Mouse (Mus musculus): ENCODE results near the gene Dlx5. TPM values are rescaled to one million over a fixed set of nuclear protein-coding genes. Genes with fewer than 3 reads are reported as not detected.

Gene Dlx5
- polyA plus RNA-seq, 1 experiment, result 4.3 TPM

GRCm38 (mm10) chr6:6859111-6859949 is 22.6 kb downstream of the Dlx5 start:
- no peak overlapping the region for H3K4me3 ChIP-seq (ENCODE audit: control insufficient read depth, low read depth, low read length)
- peaks cover 16% of the 10 kb centered on the region for H3K27me3 ChIP-seq (ENCODE audit: control insufficient read depth, insufficient read depth, low read length)
- no peak overlapping the region for H3K27ac ChIP-seq (ENCODE audit: control insufficient read depth, insufficient read depth, low read depth, low read length)
- H3K36me3 ChIP-seq (ENCODE audit: control insufficient read depth, insufficient read depth, low read length), result no peaks in the 10 kb centered on the region
- TF ChIP-seq CTCF (IDR thresholded peaks at IDR 0.05; ENCODE audit: control insufficient read depth, insufficient read depth, insufficient replicate concordance, low read depth, low read length) (no peak), POLR2A (IDR thresholded peaks at IDR 0.05; ENCODE audit: control insufficient read depth, low read depth, low read length) (no peak)
- peaks cover 22% of the 10 kb centered on the region for H3K4me1 ChIP-seq (ENCODE audit: control insufficient read depth, insufficient read depth, low read length)

- Histone ChIP-seq H3K4me1 (ENCODE audit: control insufficient read depth, insufficient read depth, low read length) (peaks cover 18% of the 10 kb centered on the region), H3K27ac (ENCODE audit: control insufficient read depth, insufficient read depth, low read depth, low read length) (no peak overlapping the region), H3K4me3 (ENCODE audit: control insufficient read depth, low read depth, low read length) (no peak overlapping the region), H3K36me3 (ENCODE audit: control insufficient read depth, insufficient read depth, low read length) (no peaks in the 10 kb centered on the region), H3K27me3 (ENCODE audit: control insufficient read depth, insufficient read depth, low read length) (peaks cover 11% of the 10 kb centered on the region)
- TF ChIP-seq CTCF (IDR thresholded peaks at IDR 0.05; ENCODE audit: control insufficient read depth, insufficient read depth, insufficient replicate concordance, low read depth, low read length) (no peak), POLR2A (IDR thresholded peaks at IDR 0.05; ENCODE audit: control insufficient read depth, low read depth, low read length) (no peak)
Observed at GRCm38 (mm10) chr6:6858571-6858970, 23.3 kb downstream of the Dlx5 start.

GRCm38 (mm10) chr6:6857766-6858165 is 24.1 kb downstream of the Dlx5 start:
- Histone ChIP-seq H3K4me1 (ENCODE audit: control insufficient read depth, insufficient read depth, low read length) (peaks cover 15% of the 10 kb centered on the region), H3K36me3 (ENCODE audit: control insufficient read depth, insufficient read depth, low read length) (no peaks in the 10 kb centered on the region), H3K27ac (ENCODE audit: control insufficient read depth, insufficient read depth, low read depth, low read length) (no peak overlapping the region), H3K4me3 (ENCODE audit: control insufficient read depth, low read depth, low read length) (no peak overlapping the region), H3K27me3 (ENCODE audit: control insufficient read depth, insufficient read depth, low read length) (peaks cover 7% of the 10 kb centered on the region)
- no peak for TF ChIP-seq POLR2A (IDR thresholded peaks at IDR 0.05; ENCODE audit: control insufficient read depth, low read depth, low read length)
- TF ChIP-seq CTCF (IDR thresholded peaks at IDR 0.05; ENCODE audit: control insufficient read depth, insufficient read depth, insufficient replicate concordance, low read depth, low read length), result no peak

GRCm38 (mm10) chr6:6856881-6857280 is 25.0 kb downstream of the Dlx5 start:
- Histone ChIP-seq H3K36me3 (ENCODE audit: control insufficient read depth, insufficient read depth, low read length) (no peaks in the 10 kb centered on the region), H3K4me1 (ENCODE audit: control insufficient read depth, insufficient read depth, low read length) (peaks cover 11% of the 10 kb centered on the region), H3K27ac (ENCODE audit: control insufficient read depth, insufficient read depth, low read depth, low read length) (no peak overlapping the region), H3K4me3 (ENCODE audit: control insufficient read depth, low read depth, low read length) (no peak overlapping the region), H3K27me3 (ENCODE audit: control insufficient read depth, insufficient read depth, low read length) (peaks cover 7% of the 10 kb centered on the region)
- TF ChIP-seq CTCF (IDR thresholded peaks at IDR 0.05; ENCODE audit: control insufficient read depth, insufficient read depth, insufficient replicate concordance, low read depth, low read length) (no peak), POLR2A (IDR thresholded peaks at IDR 0.05; ENCODE audit: control insufficient read depth, low read depth, low read length) (no peak)

GRCm38 (mm10) chr6:6856316-6856715 is 25.6 kb downstream of the Dlx5 start:
- Histone ChIP-seq H3K27ac (ENCODE audit: control insufficient read depth, insufficient read depth, low read depth, low read length) (no peak overlapping the region), H3K4me3 (ENCODE audit: control insufficient read depth, low read depth, low read length) (no peak overlapping the region), H3K36me3 (ENCODE audit: control insufficient read depth, insufficient read depth, low read length) (no peaks in the 10 kb centered on the region), H3K27me3 (ENCODE audit: control insufficient read depth, insufficient read depth, low read length) (peaks cover 6% of the 10 kb centered on the region), H3K4me1 (ENCODE audit: control insufficient read depth, insufficient read depth, low read length) (peaks cover 10% of the 10 kb centered on the region)
- no peak for TF ChIP-seq CTCF (IDR thresholded peaks at IDR 0.05; ENCODE audit: control insufficient read depth, insufficient read depth, insufficient replicate concordance, low read depth, low read length)
- TF ChIP-seq POLR2A (IDR thresholded peaks at IDR 0.05; ENCODE audit: control insufficient read depth, low read depth, low read length), result no peak

GRCm38 (mm10) chr6:6855746-6856185 is 26.1 kb downstream of the Dlx5 start:
- H3K36me3 ChIP-seq (ENCODE audit: control insufficient read depth, insufficient read depth, low read length), result no peaks in the 10 kb centered on the region
- peaks cover 9% of the 10 kb centered on the region for H3K4me1 ChIP-seq (ENCODE audit: control insufficient read depth, insufficient read depth, low read length)
- H3K27ac ChIP-seq (ENCODE audit: control insufficient read depth, insufficient read depth, low read depth, low read length), result no peak overlapping the region
- H3K27me3 ChIP-seq (ENCODE audit: control insufficient read depth, insufficient read depth, low read length), result peaks cover 2% of the 10 kb centered on the region; the same call in 1 of the 2 replicates
- H3K4me3 ChIP-seq (ENCODE audit: control insufficient read depth, low read depth, low read length), result no peak overlapping the region
- TF ChIP-seq POLR2A (IDR thresholded peaks at IDR 0.05; ENCODE audit: control insufficient read depth, low read depth, low read length) (no peak), CTCF (IDR thresholded peaks at IDR 0.05; ENCODE audit: control insufficient read depth, insufficient read depth, insufficient replicate concordance, low read depth, low read length) (no peak)

GRCm38 (mm10) chr6:6854902-6855745 is 26.8 kb downstream of the Dlx5 start:
- Histone ChIP-seq H3K4me1 (ENCODE audit: control insufficient read depth, insufficient read depth, low read length) (peaks cover 6% of the 10 kb centered on the region), H3K27me3 (ENCODE audit: control insufficient read depth, insufficient read depth, low read length) (peaks cover 2% of the 10 kb centered on the region; the same call in 1 of the 2 replicates), H3K27ac (ENCODE audit: control insufficient read depth, insufficient read depth, low read depth, low read length) (no peak overlapping the region), H3K4me3 (ENCODE audit: control insufficient read depth, low read depth, low read length) (no peak overlapping the region), H3K36me3 (ENCODE audit: control insufficient read depth, insufficient read depth, low read length) (no peaks in the 10 kb centered on the region)
- TF ChIP-seq CTCF (IDR thresholded peaks at IDR 0.05; ENCODE audit: control insufficient read depth, insufficient read depth, insufficient replicate concordance, low read depth, low read length) (no peak), POLR2A (IDR thresholded peaks at IDR 0.05; ENCODE audit: control insufficient read depth, low read depth, low read length) (no peak)
